Mouse (Mus musculus) left cerebral cortex, postnatal 25 days (tissue): ENCODE measurements at regions not wholly inside any gene's neighbourhood (a gene's known extent, or its start where the extent isn't known, plus 50 kb on each side); places are given as distances from the start of the nearest gene placed in this dataset.

ENCODE experiments used
- DNase-seq, 2 experiments: peaks; one replicate each; pipeline ENCODE4 v3.0.0; 2022; ENCODE audit warnings: low spot score in 2 of 2, mixed read lengths in 1 of 2
- intact Hi-C: fragments of 180-260 bp; cut with DNase I; formaldehyde crosslinking; loops from one replicate; pipeline ENCODE4 v1.15.1; 2025

DNA sequence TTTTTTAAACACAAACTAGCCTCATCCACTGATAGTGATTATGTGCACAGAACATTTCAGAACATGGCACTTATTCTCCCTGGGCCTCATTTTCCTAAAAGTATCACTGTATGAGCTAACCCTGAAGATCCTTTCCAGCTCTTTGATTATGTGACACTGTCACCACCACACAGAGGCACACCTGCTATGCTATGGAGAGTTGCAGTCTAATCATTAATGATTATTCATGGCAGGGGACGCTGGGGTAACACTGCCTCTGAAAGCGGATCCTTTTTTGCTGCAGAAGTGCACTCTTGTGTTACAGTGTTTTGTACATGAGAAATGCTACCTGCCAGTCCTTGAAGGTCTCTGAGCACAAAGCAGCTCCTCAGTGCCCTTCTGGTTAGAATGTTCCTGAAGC is 615.3 kb upstream of the Fbxo33 start:
- intact Hi-C loops = no loop called here
- no peak for DNase-seq

DNA sequence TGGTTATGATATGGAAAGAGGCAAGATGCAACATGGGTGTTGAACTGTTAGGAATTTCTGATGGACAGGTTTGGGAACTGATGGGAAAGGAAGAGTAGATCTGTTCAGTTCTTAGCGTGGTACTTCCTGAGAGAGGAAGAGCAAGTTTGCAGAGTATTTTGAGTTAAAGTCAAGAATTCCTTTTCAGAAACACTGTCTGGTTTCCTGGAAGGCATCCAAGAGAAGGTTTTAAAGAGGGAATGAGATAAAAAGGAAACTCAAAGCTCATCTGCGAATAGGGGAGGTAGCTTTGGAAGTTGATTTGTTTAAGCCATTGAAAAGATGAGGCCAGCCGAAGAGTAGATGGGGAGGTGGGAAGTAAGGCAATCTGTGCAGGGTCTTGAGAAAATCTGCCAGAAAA is 603.4 kb upstream of the Fbxo33 start:
- intact Hi-C loops = no loop called here
- peak in 1 of 2 experiments; percentile 31 for DNase-seq

DNA sequence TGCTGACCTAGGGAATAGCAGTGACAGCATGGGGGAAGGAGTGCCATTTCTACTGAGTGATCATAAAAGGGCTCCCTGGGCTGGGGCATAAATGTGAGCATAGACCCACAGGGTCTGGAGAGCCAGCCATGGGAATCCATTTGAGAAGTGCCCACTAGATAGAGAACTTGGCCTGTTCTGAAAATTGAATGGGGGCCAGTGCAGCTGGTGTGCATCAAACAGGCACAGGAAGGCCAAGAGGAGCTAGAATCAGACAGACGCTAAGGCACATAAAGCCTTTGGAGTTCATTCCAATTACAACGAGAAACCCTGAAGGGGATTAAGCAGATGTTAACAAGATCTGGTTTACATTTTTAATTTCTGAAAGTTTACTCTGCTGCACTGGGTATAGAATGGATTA is 602.9 kb upstream of the Fbxo33 start:
- DNase-seq = no peak
- intact Hi-C loops = no loop called here

DNA sequence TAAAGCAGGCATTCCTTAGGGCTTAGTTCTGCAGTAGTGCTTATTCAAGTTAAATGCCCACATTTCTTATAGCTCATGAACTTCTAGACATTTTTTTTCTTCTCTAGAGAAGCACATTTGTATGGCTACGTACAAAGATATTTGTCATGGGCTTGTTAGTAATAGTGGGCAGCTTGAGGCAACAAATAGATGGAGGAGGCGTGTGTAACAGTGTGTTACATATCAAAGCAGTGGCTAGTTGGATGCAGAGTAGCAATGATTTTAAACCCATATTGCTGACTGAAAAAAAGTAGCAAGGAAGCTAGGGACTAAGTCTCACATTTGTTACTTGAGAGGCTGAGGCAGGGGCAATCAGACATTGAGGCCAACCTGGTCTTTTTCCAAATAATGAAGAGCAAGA is 602.2 kb upstream of the Fbxo33 start:
- DNase-seq = peak in 1 of 2 experiments; percentile 29
- intact Hi-C loops = no loop called here

DNA sequence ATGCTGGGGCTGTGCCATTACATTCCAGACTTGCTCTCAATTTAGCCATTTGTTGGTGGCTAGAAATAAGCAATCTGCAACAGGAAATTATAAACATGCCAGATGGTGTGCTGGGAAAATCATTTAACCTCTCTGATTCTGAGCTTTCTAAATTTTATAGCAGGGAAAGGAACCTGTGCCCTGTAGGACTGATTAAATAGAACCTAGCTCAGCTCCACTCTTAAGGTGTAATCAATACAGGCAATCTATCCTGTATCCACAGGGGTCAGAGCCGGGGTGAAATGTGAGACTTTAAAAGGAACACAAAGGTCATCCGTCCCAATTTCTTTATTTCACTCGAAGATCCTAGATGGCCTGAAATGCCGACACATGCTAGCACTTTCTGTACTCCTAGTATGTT is 596.4 kb upstream of the Fbxo33 start:
- no peak for DNase-seq
- intact Hi-C loops = no loop called here

DNA sequence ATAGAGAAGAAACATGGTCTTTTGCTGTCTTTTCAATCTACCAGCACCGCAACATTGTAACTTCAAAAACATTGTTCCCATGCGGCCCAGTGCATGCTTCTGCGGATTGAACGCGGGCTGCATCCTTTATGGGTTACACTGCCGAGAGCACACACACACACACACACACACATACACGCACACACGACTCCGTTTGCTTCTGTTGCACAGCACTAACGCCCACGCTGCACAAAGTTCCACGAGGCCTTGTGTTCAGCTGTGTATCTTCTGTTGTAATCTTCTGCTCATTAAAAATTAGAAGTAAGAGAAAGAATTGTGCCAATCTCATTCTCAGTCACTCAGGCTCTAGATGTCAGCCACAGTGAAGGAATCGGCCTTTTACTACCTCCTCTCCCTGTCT is 594.8 kb upstream of the Fbxo33 start:
- intact Hi-C loops = no loop called here
- no peak for DNase-seq

DNA sequence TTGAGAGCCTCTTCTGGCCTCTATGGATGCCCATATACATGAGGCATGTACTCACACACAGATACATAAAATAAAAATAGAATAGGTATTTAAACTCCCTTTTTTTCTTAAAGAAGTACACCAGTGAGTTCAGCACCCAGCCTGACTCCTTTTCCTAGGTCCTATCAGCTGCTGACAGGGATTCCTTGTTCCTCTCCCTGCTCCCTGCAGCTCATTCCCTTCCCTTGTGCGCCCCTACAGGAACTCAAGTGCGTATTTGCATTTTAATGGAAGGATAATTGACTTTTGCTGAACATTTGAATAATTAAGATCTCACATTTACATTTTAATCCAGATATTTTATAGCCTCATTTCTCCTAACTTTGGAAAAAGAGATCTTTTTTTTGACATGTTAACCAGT is 589.7 kb upstream of the Fbxo33 start:
- intact Hi-C loops = no loop called here
- no peak for DNase-seq

DNA sequence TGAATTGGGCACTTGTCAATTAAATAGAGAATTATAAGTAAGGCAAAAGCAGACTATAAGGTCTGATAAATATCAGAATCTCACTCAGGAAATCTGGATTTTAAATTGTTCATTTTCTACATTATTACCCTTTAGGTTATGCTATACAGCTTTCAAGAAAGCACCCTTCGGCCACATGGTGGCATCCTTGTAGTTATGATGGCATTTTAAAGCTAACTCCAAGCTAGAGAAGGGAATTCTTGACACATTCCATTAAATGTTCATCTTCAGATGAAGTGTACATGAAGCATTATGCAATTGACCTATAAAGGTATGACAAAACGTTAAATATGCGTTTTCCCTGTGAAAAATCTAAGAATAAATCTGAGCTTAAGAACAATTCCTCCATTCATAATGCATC is 578.5 kb upstream of the Fbxo33 start:
- intact Hi-C loops = loop anchor here (5.0 to 10.0 kb wide), 4 partner anchors 176 to 1727 kb away; partner anchors contain the start of gene Lrfn5
- peak; percentile 52 to 85 for DNase-seq

DNA sequence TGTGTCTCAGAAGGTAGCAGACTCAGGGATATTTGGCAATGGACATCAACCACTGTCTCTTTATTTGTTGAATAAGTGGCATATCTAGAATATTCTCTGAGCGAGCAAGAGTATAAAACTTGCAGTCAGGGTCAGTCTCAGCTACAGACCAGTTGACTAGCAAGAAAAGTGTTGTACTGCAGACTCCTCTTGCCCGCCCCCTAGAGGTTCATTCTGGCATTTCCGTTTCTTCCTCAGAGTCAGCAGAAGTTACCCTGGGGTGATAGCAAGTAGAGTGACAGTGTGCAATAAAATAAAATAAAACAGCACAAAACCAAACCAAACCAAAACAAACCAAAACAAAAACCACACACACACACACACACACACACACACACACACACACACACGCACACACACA is 571.9 kb upstream of the Fbxo33 start:
- no peak for DNase-seq
- intact Hi-C loops = loop anchor here (5.0 to 10.0 kb wide), 4 partner anchors 277 to 1733 kb away; partner anchors contain the start of gene Lrfn5

DNA sequence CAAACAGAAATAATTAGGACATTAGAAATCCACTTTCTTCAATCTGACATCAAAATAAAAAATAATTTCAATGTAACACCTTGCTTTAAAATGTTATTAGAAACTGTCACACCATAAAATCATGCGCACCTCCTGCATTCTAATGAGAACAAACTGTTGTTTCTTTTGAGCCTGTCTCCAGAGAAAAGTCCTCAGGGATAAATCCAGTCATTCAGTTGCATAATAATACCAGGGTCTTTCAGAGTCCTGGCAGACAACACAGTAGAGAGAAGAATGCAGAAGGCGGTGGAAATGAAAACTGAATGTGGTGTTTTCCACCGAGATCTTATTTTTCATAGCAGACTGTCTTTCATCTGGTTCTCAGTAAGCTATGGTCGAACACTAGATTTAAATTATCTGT is 567.3 kb upstream of the Fbxo33 start:
- intact Hi-C loops = no loop called here
- DNase-seq = no peak

DNA sequence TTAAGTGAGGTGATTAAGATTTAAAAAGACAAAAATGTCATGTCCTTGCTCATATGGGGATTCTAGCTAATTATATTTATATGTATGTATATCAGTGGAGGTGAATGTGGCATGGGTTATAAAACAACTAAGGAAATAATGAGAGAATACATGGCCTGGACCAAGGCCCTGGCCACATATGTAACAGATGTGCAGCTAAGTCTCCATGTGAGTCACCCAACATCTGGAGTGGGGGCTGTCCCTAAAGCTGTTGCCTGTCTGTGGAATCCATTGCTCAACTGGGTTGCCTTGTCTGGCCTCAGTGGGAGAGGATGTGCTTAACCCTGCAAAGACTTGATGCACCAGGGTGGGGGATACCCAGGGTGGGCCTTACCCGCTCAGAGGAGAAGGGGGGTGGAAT is 551.5 kb upstream of the Fbxo33 start:
- no peak for DNase-seq
- intact Hi-C loops = no loop called here

DNA sequence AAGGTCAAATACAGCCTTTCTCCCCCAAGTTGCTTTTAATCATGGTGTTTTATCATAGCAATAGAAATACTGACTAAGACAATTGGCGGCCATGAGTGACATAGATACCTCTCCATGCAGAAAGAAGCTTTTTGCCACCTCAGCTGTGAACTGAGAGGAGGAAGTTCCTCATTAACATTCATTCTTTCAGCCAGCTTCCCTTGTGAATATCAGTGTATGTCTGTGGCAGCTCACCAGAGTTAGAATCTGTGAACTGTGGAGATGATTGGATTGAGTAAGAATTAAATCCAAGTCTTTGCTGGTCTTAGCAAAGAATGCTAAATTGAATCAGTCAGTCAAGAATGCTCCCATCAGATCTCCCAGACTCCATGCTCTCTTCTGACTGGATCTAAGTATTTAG is 542.7 kb upstream of the Fbxo33 start:
- intact Hi-C loops = no loop called here
- DNase-seq = peak in 1 of 2 experiments; percentile 40

DNA sequence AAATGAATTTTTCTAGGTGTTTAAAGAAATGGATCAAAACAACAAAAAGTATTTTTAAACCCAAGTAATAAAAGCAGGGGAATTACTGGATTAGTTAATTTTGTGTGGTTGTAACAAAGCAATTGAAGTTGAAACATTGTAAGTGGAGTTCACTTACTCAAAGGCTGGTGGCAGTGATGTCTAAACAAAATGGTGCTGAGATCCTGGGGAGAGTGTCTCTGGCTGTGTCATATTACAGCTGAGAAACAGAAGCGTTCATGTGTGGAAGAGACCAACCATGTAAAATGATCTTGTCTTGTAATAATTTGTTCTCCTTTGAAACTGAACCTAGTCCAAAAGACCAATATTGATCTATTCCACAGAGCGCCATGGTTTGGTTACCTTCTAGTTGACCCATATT is 525.2 kb upstream of the Fbxo33 start:
- intact Hi-C loops = no loop called here
- no peak for DNase-seq

DNA sequence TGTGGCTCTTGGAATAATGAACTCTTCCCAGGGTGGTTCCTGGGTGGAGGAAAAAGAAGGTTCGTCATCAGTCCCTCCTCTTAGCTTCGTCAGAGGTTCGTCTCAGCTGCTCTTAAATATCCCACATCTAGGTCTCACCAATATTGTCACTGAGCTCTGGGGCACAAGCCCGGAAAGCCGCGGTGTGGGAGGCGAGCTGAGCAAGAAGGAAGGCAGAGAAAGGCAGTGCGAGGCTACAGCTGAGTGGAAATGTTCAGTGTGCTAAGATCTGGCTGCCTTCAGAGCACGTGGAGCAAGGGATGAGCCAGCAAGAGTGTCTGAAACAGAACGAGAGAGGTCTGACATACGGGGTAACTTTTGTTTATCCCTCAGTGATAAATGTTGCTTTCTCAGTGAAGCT is 523.7 kb upstream of the Fbxo33 start:
- intact Hi-C loops = no loop called here
- DNase-seq = peak in 1 of 2 experiments; percentile 65

DNA sequence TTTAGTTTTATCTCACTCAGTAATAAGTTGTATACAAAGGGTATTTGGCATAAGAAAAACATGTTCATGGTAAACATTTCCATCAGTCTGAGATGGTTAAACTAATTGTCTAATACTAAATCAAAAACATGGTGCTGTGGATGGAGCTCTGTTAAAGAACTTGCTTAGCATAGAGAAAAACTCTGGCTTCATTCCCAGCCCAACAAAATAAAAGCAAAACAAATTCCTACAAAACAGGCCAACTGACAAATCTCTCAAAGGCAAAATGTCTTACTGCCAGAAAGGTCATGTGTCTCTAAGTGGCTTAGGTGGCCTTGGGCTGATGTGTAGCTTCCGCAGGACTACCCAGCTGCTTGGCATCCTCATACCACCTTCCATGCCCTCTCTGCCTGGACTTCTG is 505.4 kb upstream of the Fbxo33 start:
- intact Hi-C loops = loop anchor here (5.0 to 10.0 kb wide), 3 partner anchors 103 to 310 kb away; no protein-coding TSS in a partner anchor

DNA sequence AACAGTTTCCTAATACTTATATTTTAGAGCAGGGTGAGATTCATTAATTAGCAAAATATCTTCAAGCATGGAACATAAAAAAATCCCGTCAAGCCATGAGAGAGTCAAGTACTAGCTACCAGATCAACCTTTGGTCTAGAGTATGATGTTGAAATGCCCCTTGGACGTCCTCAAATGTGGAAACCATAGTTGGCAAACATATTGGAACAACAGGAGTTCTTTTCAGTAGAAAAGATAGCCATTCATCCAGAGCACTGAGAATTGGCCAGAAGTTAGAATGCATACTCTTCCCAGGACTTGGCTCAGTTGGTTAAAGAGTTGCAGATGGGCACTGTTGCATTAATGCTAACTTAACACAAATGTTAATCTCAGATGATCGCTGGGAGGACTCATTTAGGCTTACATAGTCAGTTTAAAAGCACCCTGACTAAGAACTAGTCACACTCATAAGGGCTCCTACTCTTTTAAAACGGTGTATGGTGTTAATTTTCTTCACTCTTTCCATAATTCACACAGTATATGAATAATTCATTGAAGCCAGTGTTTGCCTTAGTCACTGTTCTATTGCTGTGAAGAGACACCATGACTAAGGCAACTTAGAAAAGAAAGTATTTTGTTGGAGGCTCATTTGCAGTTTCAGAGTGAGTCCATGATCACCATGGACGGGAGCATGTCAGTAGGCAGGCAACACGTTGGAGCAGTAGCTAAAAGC is 503.1 kb upstream of the Fbxo33 start:
- peak in 1 of 2 experiments; percentile 75 for DNase-seq
- intact Hi-C loops = loop anchor here (5.0 to 10.0 kb wide), 3 partner anchors 100 to 308 kb away; no protein-coding TSS in a partner anchor

More for the DNA sequence above, 505.4 kb upstream of the Fbxo33 start:
- peak in 1 of 2 experiments; percentile 9 for DNase-seq

DNA sequence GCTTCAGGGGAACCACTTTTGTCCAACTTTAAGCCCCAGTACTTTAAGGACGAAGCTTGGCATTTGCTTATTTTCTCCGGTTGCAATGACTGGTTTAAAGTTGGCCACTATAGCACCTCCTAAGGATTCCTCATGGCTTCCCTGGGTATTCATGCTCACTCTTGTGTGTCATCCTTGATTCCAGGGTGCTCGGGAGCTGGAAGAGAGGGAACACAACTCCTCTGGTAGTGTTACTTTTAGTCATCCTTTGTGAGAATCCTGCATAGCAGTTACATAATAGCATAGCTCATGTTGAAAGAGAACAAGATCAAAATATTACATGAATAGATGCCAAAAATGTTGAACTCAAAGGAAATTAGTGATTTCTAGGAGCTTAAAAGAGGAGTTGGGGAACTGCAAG is 493.7 kb upstream of the Fbxo33 start:
- intact Hi-C loops = no loop called here
- peak; percentile 3 to 45 for DNase-seq

DNA sequence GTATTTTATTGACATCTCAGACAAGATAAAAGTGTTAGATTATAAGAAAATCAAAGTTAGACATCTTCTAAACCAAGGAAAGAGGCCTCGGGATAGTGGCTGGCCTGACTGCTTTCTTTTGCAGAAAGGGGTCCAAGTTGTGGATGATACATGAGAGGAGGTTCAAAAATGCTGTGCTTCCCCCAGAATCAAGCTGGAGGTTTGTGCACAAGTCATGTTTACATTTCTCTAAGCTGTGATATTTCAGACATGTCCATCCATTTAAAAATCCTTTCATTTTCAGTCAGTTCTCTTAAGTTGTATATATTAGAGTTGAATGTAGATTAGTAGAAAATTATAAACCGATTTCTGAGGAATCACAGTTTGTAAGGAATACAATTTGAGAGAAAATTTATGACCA is 463.7 kb upstream of the Fbxo33 start:
- DNase-seq = no peak
- intact Hi-C loops = no loop called here

DNA sequence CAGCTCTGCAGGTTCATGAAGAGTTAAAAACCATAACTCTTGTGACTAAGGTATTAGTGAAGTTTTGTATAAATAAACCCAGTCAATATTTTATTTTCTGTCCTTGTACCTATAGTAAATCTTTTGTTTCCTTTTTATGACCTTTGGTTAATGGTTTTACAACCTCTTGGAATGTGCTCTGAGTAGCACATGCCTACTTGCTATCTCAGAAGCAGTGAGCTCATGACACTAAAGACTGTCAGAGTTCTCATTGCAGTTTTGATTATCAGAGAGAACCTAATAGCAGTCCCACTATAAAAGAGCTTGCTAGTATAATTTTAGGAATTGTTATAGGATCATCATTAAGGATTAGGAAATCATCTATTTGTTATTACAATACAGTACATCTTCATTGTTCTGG is 443.6 kb upstream of the Fbxo33 start:
- intact Hi-C loops = no loop called here
- DNase-seq = no peak

DNA sequence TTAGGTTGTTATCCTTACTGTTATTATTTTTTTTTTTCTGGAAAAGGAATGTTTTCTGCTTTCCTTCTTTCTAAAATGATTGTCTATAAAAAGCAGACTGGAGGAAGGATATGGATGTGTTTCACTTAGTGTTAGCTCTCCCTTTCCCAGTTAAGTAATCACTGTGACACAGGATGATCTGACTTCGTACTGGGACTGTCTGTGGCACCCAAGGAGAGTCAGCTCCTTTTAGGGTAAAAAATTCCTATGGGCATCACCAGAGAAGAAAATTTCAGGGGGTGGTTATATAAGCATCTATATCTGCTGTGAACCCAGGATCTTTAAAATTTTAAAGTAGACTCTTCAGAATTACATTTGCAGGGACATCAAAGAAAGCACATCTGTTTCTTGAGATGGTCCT is 411.2 kb upstream of the Fbxo33 start:
- peak in 1 of 2 experiments; percentile 35 for DNase-seq
- intact Hi-C loops = no loop called here

DNA sequence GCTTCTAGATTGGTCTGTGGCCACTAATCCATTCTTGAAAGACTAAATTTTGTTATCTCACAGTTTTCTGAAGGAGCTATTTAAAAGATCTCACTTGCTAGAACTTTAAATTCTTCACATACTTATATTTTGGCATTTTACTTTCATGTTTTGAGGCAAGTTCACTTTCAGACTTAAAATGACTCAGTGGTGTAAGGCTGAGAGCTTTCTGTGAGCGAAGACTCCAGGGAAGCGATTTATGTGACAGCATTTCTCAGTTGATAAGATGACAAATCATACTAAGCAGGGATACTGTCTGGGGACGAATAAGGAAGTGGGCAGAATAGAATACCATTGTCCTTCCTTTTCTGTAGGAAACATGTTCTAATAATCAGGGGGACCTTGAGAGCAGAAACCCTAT is 403.6 kb upstream of the Fbxo33 start:
- DNase-seq = peak in 1 of 2 experiments; percentile 57
- intact Hi-C loops = loop anchor here (5.0 to 10.0 kb wide), 4 partner anchors 99 to 1899 kb away; partner anchors contain the start of gene Lrfn5
